Mouse (Mus musculus) urinary bladder, adult 2 months (tissue): ENCODE data around the gene Cyp2a22. TPM values are rescaled to one million over a fixed set of nuclear protein-coding genes. Genes with fewer than 3 reads are reported as not detected.
"Not testable (repeated sequence)": the region's sequence is repeated elsewhere in the genome, so short reads cannot be mapped to it uniquely, and the experiment has no call there.

Experiments used
- DNase-seq: peaks from one replicate; pipeline ENCODE4 v3.0.0; 2022; ENCODE audit warnings: low spot score
- polyA plus RNA-seq: library from polyadenylated mRNA; depleted of rRNA; stranded (reverse); fragments of >200 nt; gene quantifications from 2 replicates; pipeline ENCODE4 v1.2.3, GENCODE M21; 2012; rRNA removed

Cyp2a22 gene
- polyA plus RNA-seq = not detected in 2 replicates

- DNase-seq = no peak
Observed at GRCm38 (mm10) chr7:26939262-26939661, at the start of gene Cyp2a22. Cyp2a22 (minus strand) TSS chr7:26939384.

DNA sequence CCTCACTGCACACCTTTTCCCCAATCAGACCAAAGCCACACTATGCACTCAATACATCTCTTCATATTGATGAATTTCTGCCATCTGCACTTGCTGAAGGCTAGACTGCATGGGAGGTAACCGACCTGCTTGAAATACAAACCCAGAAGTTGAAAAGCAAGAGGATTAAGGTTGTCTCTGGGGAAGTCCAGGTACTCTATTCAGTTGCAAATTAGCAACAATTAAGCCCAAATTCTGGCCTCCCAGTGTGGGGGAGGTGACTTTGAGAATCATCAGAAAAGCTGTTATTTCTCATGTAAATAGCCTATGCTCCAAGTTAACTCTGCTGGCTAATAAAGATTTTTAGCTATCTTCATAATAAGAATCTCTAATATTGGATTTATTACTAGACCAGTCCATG is 44.0 kb upstream of the Cyp2a22 start:
- DNase-seq = not testable (repeated sequence)

DNA sequence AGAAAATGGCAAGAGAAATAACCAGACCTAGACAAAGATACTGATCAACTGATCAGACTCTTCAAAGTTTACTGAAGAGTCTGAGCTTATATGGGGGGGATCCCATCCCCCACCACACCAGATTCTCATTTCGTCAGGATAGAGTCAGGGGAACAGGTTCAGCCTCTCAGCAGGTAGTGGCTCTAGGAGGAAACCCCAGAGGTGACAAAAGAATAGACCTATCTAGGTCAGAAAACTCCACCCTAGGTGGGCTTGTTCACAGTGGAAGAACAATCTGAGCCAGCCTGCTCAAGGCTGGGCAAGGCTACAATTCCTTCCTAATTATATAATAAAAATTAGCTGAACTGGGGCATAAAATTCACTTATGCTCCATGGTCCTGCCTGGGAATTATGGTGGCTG is 43.4 kb upstream of the Cyp2a22 start:
- DNase-seq = no peak

DNA sequence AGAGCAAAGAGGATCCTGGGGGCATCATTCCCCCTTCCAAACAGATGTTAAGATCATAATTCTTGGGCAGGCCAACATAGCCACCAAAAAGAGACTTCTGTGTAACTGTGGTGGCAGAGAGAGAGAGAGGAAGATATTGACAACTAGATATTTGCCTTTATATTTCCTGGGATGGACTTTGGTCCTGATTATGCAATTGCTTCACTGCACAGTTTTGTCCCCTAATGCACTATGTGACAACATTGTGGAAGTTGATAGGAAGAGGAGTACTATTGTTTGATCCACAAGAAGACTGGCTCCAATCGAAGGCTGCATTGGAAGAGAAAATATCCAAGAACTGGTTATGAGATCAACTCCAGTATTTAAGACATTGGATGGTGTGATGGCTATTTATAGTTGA is 42.8 kb upstream of the Cyp2a22 start:
- not testable (repeated sequence) for DNase-seq

DNA sequence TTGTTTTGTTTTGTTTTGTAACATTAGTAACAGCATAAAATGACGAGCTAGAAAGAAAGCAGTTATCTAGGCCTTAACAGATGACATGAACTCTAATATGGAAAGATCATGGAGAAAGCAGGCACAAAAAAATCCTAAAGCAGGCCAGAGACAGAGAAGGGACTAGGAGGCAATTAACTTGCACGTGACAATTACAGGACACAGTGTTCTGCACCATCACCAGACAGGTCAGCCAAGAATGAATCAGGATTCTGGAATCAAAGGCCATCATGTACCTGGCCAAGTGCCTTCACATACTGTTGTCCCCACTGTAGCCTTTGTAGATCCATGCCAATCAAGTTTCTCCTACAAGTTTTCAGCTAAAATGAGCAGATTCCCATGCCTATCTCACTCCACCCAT is 42.3 kb upstream of the Cyp2a22 start:
- not testable (repeated sequence) for DNase-seq

DNA sequence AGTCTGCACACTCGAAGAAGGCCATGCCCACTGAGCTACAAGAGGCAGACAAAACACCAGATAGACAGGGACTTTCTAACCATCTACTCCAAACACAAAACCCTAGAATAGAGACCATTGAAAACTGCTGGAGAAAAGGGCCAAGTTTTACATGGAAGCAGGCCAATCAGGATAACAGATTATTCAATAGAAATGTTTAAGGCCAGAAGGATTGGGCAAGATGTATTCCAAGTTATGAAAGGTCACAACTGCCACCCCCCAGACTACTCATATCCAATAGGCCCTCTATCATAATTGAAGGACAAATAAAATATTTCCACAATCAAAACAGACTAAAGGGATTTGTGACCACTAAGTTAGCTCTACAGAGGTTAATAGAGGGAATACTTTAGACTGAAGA is 23.2 kb upstream of the Cyp2a22 start:
- not testable (repeated sequence) for DNase-seq

DNA sequence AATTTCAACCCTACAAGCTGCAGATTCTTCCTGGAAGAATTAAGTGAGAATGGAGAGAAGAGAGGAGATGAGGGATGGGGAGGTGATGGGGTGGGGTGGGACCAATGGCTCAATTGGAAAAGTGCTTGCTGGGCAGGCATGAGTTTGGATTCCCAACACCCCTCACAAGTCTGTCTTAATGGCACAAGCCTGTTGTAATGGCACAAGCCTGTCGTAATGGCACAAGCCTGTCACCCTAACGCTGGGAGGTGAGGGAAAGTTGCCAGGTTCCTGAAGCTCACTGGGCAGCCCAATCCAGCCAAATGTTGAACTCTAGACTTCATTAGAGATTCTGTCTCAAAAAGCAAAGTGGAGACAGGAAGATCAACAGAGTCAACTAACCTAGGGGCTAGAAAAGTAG is 14.1 kb upstream of the Cyp2a22 start:
- DNase-seq = not testable (repeated sequence)

DNA sequence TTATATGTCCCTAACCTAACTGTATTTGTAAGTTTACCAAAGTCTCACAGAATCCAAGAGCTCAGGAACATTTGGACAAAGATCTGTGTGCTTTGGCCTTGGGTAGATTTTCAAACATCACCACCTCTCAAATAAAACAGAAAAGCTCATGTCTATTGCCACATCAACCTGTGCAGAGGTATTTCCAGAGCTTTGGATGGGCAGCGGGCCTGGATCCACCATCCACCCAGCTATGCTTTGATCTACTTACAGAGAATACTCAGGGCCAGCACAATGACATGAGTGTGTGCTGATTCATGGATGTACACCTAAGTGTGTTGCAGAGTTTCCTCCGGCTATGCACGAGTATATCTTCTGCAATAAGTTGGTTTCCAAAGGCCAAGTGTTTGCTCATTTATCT is 13.5 kb upstream of the Cyp2a22 start:
- not testable (repeated sequence) for DNase-seq

- not testable (repeated sequence) for DNase-seq
Observed at GRCm38 (mm10) chr7:26941320-26941925, 2.2 kb upstream of the Cyp2a22 start.

DNA sequence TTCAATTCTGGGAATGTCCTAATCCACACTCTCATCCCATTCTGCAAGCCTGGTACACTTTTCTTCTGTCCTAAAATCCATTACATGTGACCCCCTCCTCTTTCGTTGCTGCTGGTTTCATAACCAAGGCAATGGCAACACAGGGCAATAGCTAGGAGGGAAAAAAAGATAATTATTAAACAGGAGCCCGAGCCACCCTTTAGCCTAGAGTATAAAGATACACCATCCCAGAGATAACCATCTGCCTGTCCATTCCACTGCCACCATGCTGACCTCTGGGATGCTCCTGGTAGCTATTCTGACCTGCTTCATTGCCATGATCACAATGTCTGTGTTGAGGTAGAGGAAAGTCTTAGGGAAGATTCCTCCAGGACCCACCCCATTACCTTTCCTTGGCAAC is 22.1 kb downstream of the Cyp2a22 start:
- DNase-seq = not testable (repeated sequence)

Other genes starting within 250 kb of the Cyp2a22 start
- gene Cyp2b19, start 182.2 kb downstream of the Cyp2a22 start, polyA plus RNA-seq = not detected in 2 replicates
- gene Cyp2g1, start 130.5 kb downstream of the Cyp2a22 start, polyA plus RNA-seq = not detected in 2 replicates
- gene Cyp2a5, start 104.1 kb downstream of the Cyp2a22 start, polyA plus RNA-seq = not detected in 2 replicates
- gene Cyp2a12, start 89.7 kb upstream of the Cyp2a22 start, polyA plus RNA-seq = not detected in 2 replicates
- 30.4 and 47.4 TPM in 2 replicates for gene Cyp2f2, start 180.5 kb upstream of the Cyp2a22 start, polyA plus RNA-seq
- gene Cyp2t4, start 214.3 kb upstream of the Cyp2a22 start, polyA plus RNA-seq = not detected in 2 replicates
- gene Egln2, start 227.4 kb upstream of the Cyp2a22 start, polyA plus RNA-seq = 64.2 and 67.5 TPM in 2 replicates
- 69.2 and 85.6 TPM in 2 replicates for gene Rab4b, start 239.5 kb upstream of the Cyp2a22 start, polyA plus RNA-seq
- not detected in 2 replicates for gene Gm21983, start 241.7 kb upstream of the Cyp2a22 start, polyA plus RNA-seq
- 0.23 and 0.47 TPM in 2 replicates for gene Mia, start 241.8 kb upstream of the Cyp2a22 start, polyA plus RNA-seq